Mouse (Mus musculus) cerebellum, adult 8-10 months (tissue): Measurements from ENCODE around the gene Phrf1.
A peak's percentile ranks its signal among the peaks of the same experiment; 100 is the strongest.

ENCODE experiments used
- DNase-seq: peaks from one replicate; pipeline ENCODE4 v3.0.0; 2022

Phrf1 gene

GRCm38 (mm10) chr7:141294479-141294878 lies 65.9 kb downstream of the Phrf1 start:
- DNase-seq, result no peak

- no peak for DNase-seq
Measured at GRCm38 (mm10) chr7:141297926-141298650, 69.5 kb downstream of the Phrf1 start.

GRCm38 (mm10) chr7:141299175-141299574 lies 70.6 kb downstream of the Phrf1 start:
- peak; percentile 60 for DNase-seq

- peak; percentile 62 for DNase-seq
Measured at GRCm38 (mm10) chr7:141301386-141301785, 72.8 kb downstream of the Phrf1 start.

- DNase-seq, result no peak
Measured at GRCm38 (mm10) chr7:141302702-141303268, 74.2 kb downstream of the Phrf1 start.

GRCm38 (mm10) chr7:141304537-141304936 lies 76.0 kb downstream of the Phrf1 start:
- no peak for DNase-seq
